Mouse (Mus musculus): Measurements from ENCODE around the gene Exosc6.
"Not testable (repeated sequence)": the region's sequence is repeated elsewhere in the genome, so short reads cannot be mapped to it uniquely, and the experiment has no call there.

The Exosc6 gene

GRCm38 (mm10) chr8:111056158-111056663 lies at the start of gene Exosc6:
Exosc6 (plus strand) TSS chr8:111056339.
- DNase-seq (ENCODE audit: low read depth, low spot score): peak; percentile 88

- not testable (repeated sequence) for DNase-seq (ENCODE audit: low read depth, low spot score)
Observed at GRCm38 (mm10) chr8:111010230-111010991, 45.7 kb upstream of the Exosc6 start.

- not testable (repeated sequence) for DNase-seq (ENCODE audit: low read depth, low spot score)
Observed at GRCm38 (mm10) chr8:111026609-111027008, 29.5 kb upstream of the Exosc6 start.

- DNase-seq (ENCODE audit: low read depth, low spot score): peak; percentile 62
Observed at GRCm38 (mm10) chr8:111027391-111027937, 28.7 kb upstream of the Exosc6 start.

- DNase-seq (ENCODE audit: low read depth, low spot score): no peak
Observed at GRCm38 (mm10) chr8:111029589-111029988, 26.6 kb upstream of the Exosc6 start.

- no peak for DNase-seq (ENCODE audit: low read depth, low spot score)
Observed at GRCm38 (mm10) chr8:111030045-111030444, 26.1 kb upstream of the Exosc6 start.

- no peak for DNase-seq (ENCODE audit: low read depth, low spot score)
Observed at GRCm38 (mm10) chr8:111031572-111031971, 24.6 kb upstream of the Exosc6 start, which contains the start of gene Ddx19b. Ddx19b (minus strand) TSS chr8:111031751.

- DNase-seq (ENCODE audit: low read depth, low spot score): no peak
Observed at GRCm38 (mm10) chr8:111032916-111033315, 23.2 kb upstream of the Exosc6 start, which contains the start of gene Aars. Aars (plus strand) TSS chr8:111033144.

- peak; percentile 100 for DNase-seq (ENCODE audit: low read depth, low spot score)
Observed at GRCm38 (mm10) chr8:111033482-111034215, 22.5 kb upstream of the Exosc6 start.

GRCm38 (mm10) chr8:111034276-111034675 lies 21.9 kb upstream of the Exosc6 start:
- DNase-seq (ENCODE audit: low read depth, low spot score): no peak

GRCm38 (mm10) chr8:111036591-111036990 lies 19.5 kb upstream of the Exosc6 start:
- DNase-seq (ENCODE audit: low read depth, low spot score): no peak

- DNase-seq (ENCODE audit: low read depth, low spot score): no peak
Observed at GRCm38 (mm10) chr8:111042546-111042945, 13.6 kb upstream of the Exosc6 start.

GRCm38 (mm10) chr8:111044003-111044734 lies 12.0 kb upstream of the Exosc6 start:
- no peak for DNase-seq (ENCODE audit: low read depth, low spot score)

GRCm38 (mm10) chr8:111048694-111049093 lies 7.4 kb upstream of the Exosc6 start:
- no peak for DNase-seq (ENCODE audit: low read depth, low spot score)

- DNase-seq (ENCODE audit: low read depth, low spot score): no peak
Observed at GRCm38 (mm10) chr8:111049106-111049505, 7.0 kb upstream of the Exosc6 start.

GRCm38 (mm10) chr8:111053827-111054518 lies 2.2 kb upstream of the Exosc6 start:
- no peak for DNase-seq (ENCODE audit: low read depth, low spot score)

GRCm38 (mm10) chr8:111055031-111055634 lies 1.0 kb upstream of the Exosc6 start:
- no peak for DNase-seq (ENCODE audit: low read depth, low spot score)

- no peak for DNase-seq (ENCODE audit: low read depth, low spot score)
Observed at GRCm38 (mm10) chr8:111055661-111056060, 478 bp upstream of the Exosc6 start.

GRCm38 (mm10) chr8:111056691-111057293 lies 653 bp downstream of the Exosc6 start:
- no peak for DNase-seq (ENCODE audit: low read depth, low spot score)

GRCm38 (mm10) chr8:111058946-111059572 lies 2.9 kb downstream of the Exosc6 start:
- DNase-seq (ENCODE audit: low read depth, low spot score): no peak

Data from c-Kit-negative CD71-positive TER-119-positive erythroid progenitor cells, embryonic 14.5 days (primary cell).